Mouse (Mus musculus) liver, embryonic 12.5 days (tissue): Measurements from ENCODE around the gene Cybc1. TPM values are rescaled to one million over a fixed set of nuclear protein-coding genes. Genes with fewer than 3 reads are reported as not detected.

Source experiments
- ATAC-seq: fragments of 200-750 bp; cut with Nextera tagmentation; 2 replicates; pipeline ENCODE4 v1.8.0; 2017; ENCODE audit warnings: moderate number of reproducible peaks, mild to moderate bottlenecking, moderate library complexity
- H3K27ac ChIP-seq: fragments of 300-500 bp; sonication (generic); 2 replicates; pipeline ENCODE4 v1.5.1; 2016; ENCODE audit warnings: mild to moderate bottlenecking
- H3K27me3 ChIP-seq: fragments of 300-500 bp; sonication (generic); replicated peaks from 2 replicates; pipeline ENCODE4 v1.6.1; 2016; ENCODE audit warnings: mild to moderate bottlenecking, moderate library complexity
- H3K36me3 ChIP-seq: fragments of 300-500 bp; sonication (generic); 2 replicates; pipeline ENCODE4 v1.6.1; 2016; ENCODE audit warnings: mild to moderate bottlenecking, moderate library complexity
- H3K4me1 ChIP-seq: fragments of 300-500 bp; sonication (generic); 2 replicates; pipeline ENCODE4 v1.6.1; 2016
- H3K4me2 ChIP-seq: fragments of 300-500 bp; sonication (generic); 2 replicates; pipeline ENCODE4 v1.6.1; 2016; ENCODE audit warnings: mild to moderate bottlenecking, moderate library complexity
- H3K4me3 ChIP-seq: fragments of 300-500 bp; sonication (generic); 2 replicates; pipeline ENCODE4 v1.5.1; 2016; ENCODE audit warnings: mild to moderate bottlenecking, moderate library complexity
- H3K9ac ChIP-seq: fragments of 300-500 bp; sonication (generic); 2 replicates; pipeline ENCODE4 v1.6.1; 2016; ENCODE audit warnings: mild to moderate bottlenecking, moderate library complexity
- H3K9me3 ChIP-seq: fragments of 300-500 bp; sonication (generic); replicated peaks from 2 replicates; pipeline ENCODE4 v1.6.1; 2016; ENCODE audit warnings: mild to moderate bottlenecking, moderate library complexity
- whole genome bisulfite sequencing: fragments of 180-500 bp; shearing (Covaris S2); methylation state at CpG from one replicate; pipeline ENCODE4 v1.1.7; 2016; ENCODE audit not compliant: insufficient replicate concordance; 5-methylcytosine and 5-hydroxymethylcytosine counted together
- polyA plus RNA-seq: library from polyadenylated mRNA; unstranded; fragments of >200 nt; fragmentation: Nextera tagmentation; extraction: Ambion mirVana; gene quantifications from 2 replicates; pipeline ENCODE4 v1.2.1, GENCODE M21; 2016

The Cybc1 gene
- polyA plus RNA-seq, 1 experiment from 2014 or later = 25.2 TPM

GRCm38 (mm10) chr11:121235475-121236238, 6.5 kb upstream of the Cybc1 start:
- H3K4me3 ChIP-seq = peak overlapping the region; percentile 92
- ATAC-seq = no peak
- peaks cover 63% of the 10 kb centered on the region for H3K4me1 ChIP-seq
- H3K9me3 ChIP-seq = no peaks in the 10 kb centered on the region
- peak overlapping the region; percentile 68 for H3K4me2 ChIP-seq
- H3K36me3 ChIP-seq = peaks cover 18% of the 10 kb centered on the region
- peak overlapping the region; percentile 99 for H3K27ac ChIP-seq
- H3K9ac ChIP-seq = peak overlapping the region; percentile 74
- WGBS = 20% methylated on average over 9 of the region's 9 CpGs
- no peaks in the 10 kb centered on the region for H3K27me3 ChIP-seq

GRCm38 (mm10) chr11:121232706-121233105, 3.6 kb upstream of the Cybc1 start:
- no peak overlapping the region for H3K4me3 ChIP-seq
- H3K27me3 ChIP-seq = no peaks in the 10 kb centered on the region
- 30% methylated on average over 4 of the region's 4 CpGs for WGBS
- peak overlapping the region; percentile 8; the same call in 1 of the 2 replicates for H3K4me2 ChIP-seq
- ATAC-seq = no peak
- H3K4me1 ChIP-seq = peaks cover 67% of the 10 kb centered on the region
- H3K9ac ChIP-seq = peak overlapping the region; percentile 46; the same call in 1 of the 2 replicates
- no peaks in the 10 kb centered on the region for H3K9me3 ChIP-seq
- peaks cover 2% of the 10 kb centered on the region; the same call in 1 of the 2 replicates for H3K36me3 ChIP-seq
- peak overlapping the region; percentile 72 for H3K27ac ChIP-seq

- H3K4me1 ChIP-seq = peaks cover 77% of the 10 kb centered on the region
- peak overlapping the region; percentile 37 for H3K4me2 ChIP-seq
- H3K9ac ChIP-seq = peak overlapping the region; percentile 10; the same call in 1 of the 2 replicates
Observed at GRCm38 (mm10) chr11:121231628-121232291, 2.6 kb upstream of the Cybc1 start.

GRCm38 (mm10) chr11:121231191-121231590, 2.1 kb upstream of the Cybc1 start:
- Histone ChIP-seq H3K4me1 (peaks cover 75% of the 10 kb centered on the region), H3K4me3 (no peak overlapping the region), H3K4me2 (0 out of 2 replicates have a peak overlapping the region, but pooled peaks have one; percentile 6), H3K9me3 (no peaks in the 10 kb centered on the region), H3K27ac (peak overlapping the region; percentile 90), H3K9ac (no peak overlapping the region), H3K36me3 (peaks cover 16% of the 10 kb centered on the region), H3K27me3 (no peaks in the 10 kb centered on the region)
- WGBS = 69% methylated on average over 4 of the region's 4 CpGs
- no peak for ATAC-seq

More at GRCm38 (mm10) chr11:121231628-121232291, 2.6 kb upstream of the Cybc1 start:
- peak overlapping the region; percentile 90 for H3K27ac ChIP-seq
- no peaks in the 10 kb centered on the region for H3K9me3 ChIP-seq
- H3K27me3 ChIP-seq = no peaks in the 10 kb centered on the region
- ATAC-seq = no peak
- peaks cover 10% of the 10 kb centered on the region for H3K36me3 ChIP-seq
- no peak overlapping the region for H3K4me3 ChIP-seq
- WGBS = 23% methylated on average over 4 of the region's 4 CpGs

- peak overlapping the region; percentile 87 for H3K27ac ChIP-seq
- ATAC-seq = peak; percentile 2; the same call in 1 of the 2 replicates
- H3K36me3 ChIP-seq = peaks cover 44% of the 10 kb centered on the region
- no peaks in the 10 kb centered on the region for H3K27me3 ChIP-seq
- peak overlapping the region; percentile 88 for H3K4me2 ChIP-seq
- peak overlapping the region; percentile 83 for H3K4me3 ChIP-seq
- H3K4me1 ChIP-seq = peaks cover 60% of the 10 kb centered on the region
- WGBS = 15% methylated on average over 21 of the region's 21 CpGs
- H3K9me3 ChIP-seq = no peaks in the 10 kb centered on the region
- H3K9ac ChIP-seq = peak overlapping the region; percentile 85
Observed at GRCm38 (mm10) chr11:121228129-121229017, 749 bp downstream of the Cybc1 start.

GRCm38 (mm10) chr11:121221321-121222010, 7.7 kb downstream of the Cybc1 start:
- Histone ChIP-seq H3K4me1 (peaks cover 7% of the 10 kb centered on the region; the same call in 1 of the 2 replicates), H3K4me3 (no peak overlapping the region), H3K9me3 (no peaks in the 10 kb centered on the region), H3K27ac (no peak overlapping the region), H3K36me3 (peaks cover 91% of the 10 kb centered on the region), H3K9ac (no peak overlapping the region), H3K4me2 (no peak overlapping the region), H3K27me3 (no peaks in the 10 kb centered on the region)
- 75% methylated on average over 6 of the region's 6 CpGs for WGBS
- no peak for ATAC-seq

- Histone ChIP-seq H3K36me3 (peaks cover 87% of the 10 kb centered on the region), H3K27me3 (no peaks in the 10 kb centered on the region), H3K27ac (no peak overlapping the region), H3K4me1 (peaks cover 4% of the 10 kb centered on the region; the same call in 1 of the 2 replicates), H3K9ac (no peak overlapping the region), H3K4me2 (no peak overlapping the region), H3K9me3 (no peaks in the 10 kb centered on the region), H3K4me3 (no peak overlapping the region)
- ATAC-seq = no peak
- WGBS = 81% methylated on average over 5 of the region's 5 CpGs
Observed at GRCm38 (mm10) chr11:121220771-121221170, 8.4 kb downstream of the Cybc1 start.

GRCm38 (mm10) chr11:121219776-121220175, 9.3 kb downstream of the Cybc1 start:
- peaks cover 77% of the 10 kb centered on the region for H3K36me3 ChIP-seq
- peaks cover 3% of the 10 kb centered on the region; the same call in 1 of the 2 replicates for H3K4me1 ChIP-seq
- no peaks in the 10 kb centered on the region for H3K27me3 ChIP-seq
- no peak overlapping the region for H3K4me2 ChIP-seq
- H3K27ac ChIP-seq = no peak overlapping the region
- no peak for ATAC-seq
- no peak overlapping the region for H3K4me3 ChIP-seq
- 85% methylated on average over 11 of the region's 11 CpGs for WGBS
- H3K9me3 ChIP-seq = no peaks in the 10 kb centered on the region
- no peak overlapping the region for H3K9ac ChIP-seq

GRCm38 (mm10) chr11:121216831-121217230, 12.3 kb downstream of the Cybc1 start:
- Histone ChIP-seq H3K4me1 (peaks cover 3% of the 10 kb centered on the region; the same call in 1 of the 2 replicates), H3K36me3 (peaks cover 62% of the 10 kb centered on the region), H3K27me3 (no peaks in the 10 kb centered on the region), H3K27ac (no peak overlapping the region), H3K4me3 (no peak overlapping the region), H3K9ac (no peak overlapping the region), H3K4me2 (no peak overlapping the region), H3K9me3 (no peaks in the 10 kb centered on the region)
- WGBS = 87% methylated on average over 3 of the region's 3 CpGs
- ATAC-seq = no peak

- Histone ChIP-seq H3K36me3 (peaks cover 16% of the 10 kb centered on the region), H3K4me1 (peaks cover 21% of the 10 kb centered on the region), H3K27me3 (no peaks in the 10 kb centered on the region), H3K9ac (peak within 1 kb of the TSS; percentile 82), H3K4me2 (peak within 1 kb of the TSS; percentile 97), H3K4me3 (peak within 1 kb of the TSS; percentile 83), H3K27ac (peak within 1 kb of the TSS; percentile 83), H3K9me3 (no peaks in the 10 kb centered on the region)
- peak; percentile 99 for ATAC-seq
- under 1% methylated on average over 65 of the region's 70 CpGs for WGBS
Observed at GRCm38 (mm10) chr11:121204161-121205006, 24.7 kb downstream of the Cybc1 start, which contains the start of the genes Hexdc and Ogfod3. Gene Hexdc (plus strand): TSS chr11:121204433. Gene Ogfod3 (minus strand): TSS chr11:121204711.
